Mouse (Mus musculus) left cerebral cortex, postnatal 10 days (tissue): ENCODE results near the gene Gja5. TPM values are rescaled to one million over a fixed set of nuclear protein-coding genes. Genes with fewer than 3 reads are reported as not detected.

ENCODE experiments used
- DNase-seq, 2 experiments: peaks; one replicate each; pipeline ENCODE4 v3.0.0; 2021 to 2022; ENCODE audit warnings: low spot score in 2 of 2, mixed read lengths in 1 of 2; ENCODE audit errors: extremely low spot score in 1 of 2
- intact Hi-C: fragments of 180-260 bp; cut with DNase I; formaldehyde crosslinking; loops from one replicate; pipeline ENCODE4 v1.15.1; 2025
- total RNA-seq, 2 experiments: library from RNA; stranded (reverse); gene quantifications; 2 replicates each; pipeline ENCODE4 v1.2.3; 2021

The Gja5 gene
- total RNA-seq, 2 experiments from 2014 or later: 2.2 to 2.8 TPM

- intact Hi-C loops: no loop called here
- no peak for DNase-seq
Measured at GRCm38 (mm10) chr3:96924631-96925030, 20.1 kb downstream of the Gja5 start.

- DNase-seq: no peak
- intact Hi-C loops: no loop called here
Measured at GRCm38 (mm10) chr3:96925920-96926319, 21.4 kb downstream of the Gja5 start, which contains the start of gene Gja8. Gene Gja8, minus strand, starts transcription at chr3:96926020.

- intact Hi-C loops: no loop called here
- DNase-seq: no peak
Measured at GRCm38 (mm10) chr3:96931261-96931681, 26.8 kb downstream of the Gja5 start.

GRCm38 (mm10) chr3:96936241-96936640 lies 31.7 kb downstream of the Gja5 start:
- intact Hi-C loops: loop anchor here (1.0 to 5.0 kb wide), 3 partner anchors 140 to 649 kb away; no protein-coding TSS in a partner anchor
- peak in 1 of 2 experiments; percentile 22 for DNase-seq

GRCm38 (mm10) chr3:96937606-96938005 lies 33.1 kb downstream of the Gja5 start:
- peak in 1 of 2 experiments; percentile 37 for DNase-seq
- intact Hi-C loops: loop anchor here (2.0 to 5.0 kb wide), 3 partner anchors 247 to 647 kb away; no protein-coding TSS in a partner anchor

- intact Hi-C loops: loop anchor here (2.0 to 5.0 kb wide), 2 partner anchors 246 to 399 kb away; no protein-coding TSS in a partner anchor
- DNase-seq: peak; percentile 88
Measured at GRCm38 (mm10) chr3:96938738-96939137, 34.2 kb downstream of the Gja5 start.

- intact Hi-C loops: no loop called here
- no peak for DNase-seq
Measured at GRCm38 (mm10) chr3:96942706-96943105, 38.2 kb downstream of the Gja5 start.

- intact Hi-C loops: no loop called here
- no peak for DNase-seq
Measured at GRCm38 (mm10) chr3:96953489-96954233, 49.2 kb downstream of the Gja5 start.

GRCm38 (mm10) chr3:96960597-96960996 lies 56.1 kb downstream of the Gja5 start:
- DNase-seq: no peak
- intact Hi-C loops: no loop called here

GRCm38 (mm10) chr3:96963088-96964034 lies 58.9 kb downstream of the Gja5 start:
- intact Hi-C loops: no loop called here
- DNase-seq: no peak

- intact Hi-C loops: no loop called here
- no peak for DNase-seq
Measured at GRCm38 (mm10) chr3:96970986-96971385, 66.5 kb downstream of the Gja5 start.

GRCm38 (mm10) chr3:96974467-96974866 lies 70.0 kb downstream of the Gja5 start:
- intact Hi-C loops: no loop called here
- DNase-seq: no peak

GRCm38 (mm10) chr3:96975628-96976027 lies 71.1 kb downstream of the Gja5 start:
- no peak for DNase-seq
- intact Hi-C loops: no loop called here

- DNase-seq: no peak
- intact Hi-C loops: no loop called here
Measured at GRCm38 (mm10) chr3:96977507-96977906, 73.0 kb downstream of the Gja5 start.

GRCm38 (mm10) chr3:96978469-96978868 lies 74.0 kb downstream of the Gja5 start:
- DNase-seq: no peak
- intact Hi-C loops: no loop called here

- intact Hi-C loops: no loop called here
- no peak for DNase-seq
Measured at GRCm38 (mm10) chr3:96979020-96979419, 74.5 kb downstream of the Gja5 start.

GRCm38 (mm10) chr3:96981833-96982232 lies 77.3 kb downstream of the Gja5 start:
- intact Hi-C loops: no loop called here
- no peak for DNase-seq

- intact Hi-C loops: no loop called here
- DNase-seq: no peak
Measured at GRCm38 (mm10) chr3:96982666-96983065, 78.2 kb downstream of the Gja5 start.

- no peak for DNase-seq
- intact Hi-C loops: no loop called here
Measured at GRCm38 (mm10) chr3:96992526-96992925, 88.0 kb downstream of the Gja5 start.
